Comparison of ENCODE assay signal across 18 mouse cellular contexts in genomic region chr14:86056991-86057390, GRCm38 (mm10).
A peak's percentile ranks its signal among the peaks of the same experiment; 100 is the strongest.
DNase-seq lines count a peak whose midpoint lies in the region; ATAC-seq lines count a peak whose summit lies in the region.
"Had no signal": no experiment of that assay in that cellular context is flagged by ENCODE, and none has a peak within 500 bp of the region (broad histone marks: within the 10 kb centered on the region; RNA-seq: fewer than 3 reads in every experiment).

No protein-coding gene starts in this region.

- no peaks in the 10 kb centered on the region for H3K36me3 ChIP-seq in forebrain, embryonic 14.5 days (ENCODE audit: control insufficient read depth, insufficient read depth, low read length)
- no peaks in the 10 kb centered on the region for H3K36me3 ChIP-seq in forebrain, embryonic 10.5 days (replicated peaks)
- H3K36me3 ChIP-seq in limb, embryonic 13.5 days: no peaks in the 10 kb centered on the region
- H3K36me3 ChIP-seq in limb, embryonic 10.5 days: no peaks in the 10 kb centered on the region
- H3K36me3 ChIP-seq: liver, embryonic 13.5 days; midbrain, embryonic 12.5 days had no signal

- 59% methylated on average over 4 of the region's 4 CpGs for WGBS in forebrain, embryonic 14.5 days
- WGBS in forebrain, embryonic 10.5 days: 91% methylated on average over 4 of the region's 4 CpGs
- 36% methylated on average over 4 of the region's 4 CpGs for WGBS in limb, embryonic 13.5 days
- 89% methylated on average over 4 of the region's 4 CpGs for WGBS in limb, embryonic 10.5 days

- H3K27me3 ChIP-seq in forebrain, embryonic 14.5 days (replicated peaks; ENCODE audit: control insufficient read depth, insufficient read depth, low read length): no peaks in the 10 kb centered on the region
- H3K27me3 ChIP-seq in forebrain, embryonic 10.5 days (ENCODE audit: poor library complexity, severe bottlenecking): no peaks in the 10 kb centered on the region
- no peaks in the 10 kb centered on the region for H3K27me3 ChIP-seq in limb, embryonic 13.5 days
- no peaks in the 10 kb centered on the region for H3K27me3 ChIP-seq in limb, embryonic 10.5 days (ENCODE audit: low read depth, poor library complexity, severe bottlenecking)
- H3K27me3 ChIP-seq: liver, embryonic 13.5 days; midbrain, embryonic 12.5 days had no signal

- no peaks in the 10 kb centered on the region for H3K4me1 ChIP-seq in forebrain, embryonic 14.5 days (ENCODE audit: control insufficient read depth, insufficient read depth, low read length)
- no peaks in the 10 kb centered on the region for H3K4me1 ChIP-seq in forebrain, embryonic 10.5 days
- peaks cover 13% of the 10 kb centered on the region for H3K4me1 ChIP-seq in limb, embryonic 13.5 days
- H3K4me1 ChIP-seq in limb, embryonic 10.5 days: no peaks in the 10 kb centered on the region
- H3K4me1 ChIP-seq: liver, embryonic 13.5 days; midbrain, embryonic 12.5 days had no signal

- H3K9me3 ChIP-seq in forebrain, embryonic 14.5 days (replicated peaks; ENCODE audit: control insufficient read depth, low read length): no peaks in the 10 kb centered on the region
- H3K9me3 ChIP-seq in forebrain, embryonic 10.5 days: no peaks in the 10 kb centered on the region
- H3K9me3 ChIP-seq in limb, embryonic 13.5 days: no peaks in the 10 kb centered on the region
- H3K9me3 ChIP-seq in limb, embryonic 10.5 days (replicated peaks): no peaks in the 10 kb centered on the region
- H3K9me3 ChIP-seq: liver, embryonic 13.5 days; midbrain, embryonic 12.5 days had no signal

- peak; percentile 67; the same call in 1 of the 2 replicates for ATAC-seq in forebrain, embryonic 14.5 days
- peak; percentile 67 for ATAC-seq in limb, embryonic 13.5 days (ENCODE audit: low FRiP score, low read depth)

- no peak overlapping the region for H3K27ac ChIP-seq in forebrain, embryonic 14.5 days (ENCODE audit: low read depth, low read length)
- H3K27ac ChIP-seq in forebrain, embryonic 10.5 days: no peak overlapping the region
- no peak overlapping the region for H3K27ac ChIP-seq in limb, embryonic 13.5 days
- no peak overlapping the region for H3K27ac ChIP-seq in limb, embryonic 10.5 days
- H3K27ac ChIP-seq: hindbrain, embryonic 14.5 days; liver, embryonic 13.5 days; macrophage; midbrain, embryonic 12.5 days had no signal

- H3K9ac ChIP-seq in forebrain, embryonic 14.5 days (ENCODE audit: low read length): no peak overlapping the region
- no peak overlapping the region for H3K9ac ChIP-seq in limb, embryonic 13.5 days
- H3K9ac ChIP-seq: hindbrain, embryonic 14.5 days; liver, embryonic 13.5 days; midbrain, embryonic 12.5 days had no signal

- no peak overlapping the region for H3K4me3 ChIP-seq in forebrain, embryonic 14.5 days (ENCODE audit: low read depth, low read length)
- H3K4me3 ChIP-seq in forebrain, embryonic 10.5 days: no peak overlapping the region
- no peak overlapping the region for H3K4me3 ChIP-seq in limb, embryonic 13.5 days
- no peak overlapping the region for H3K4me3 ChIP-seq in limb, embryonic 10.5 days
- H3K4me3 ChIP-seq: liver, embryonic 13.5 days; midbrain, embryonic 12.5 days had no signal

- peak; percentile 73 for DNase-seq in forebrain, embryonic 14.5 days (ENCODE audit: low spot score)
- no peak for DNase-seq in forebrain, embryonic 10.5 days (ENCODE audit: extremely low spot score, low spot score)
- no peak for DNase-seq in limb, embryonic 10.5 days (ENCODE audit: low spot score)
- peak; percentile 27 for DNase-seq in brain, adult 2 months (ENCODE audit: low read depth, low spot score)
- DNase-seq in gonadal fat pad, adult 2 months (ENCODE audit: low read depth): peak; percentile 62
- DNase-seq in thymus, postnatal 4 days: no peak
- DNase-seq: adrenal gland, postnatal 14 days; B cell, adult 2 months; cerebellum, adult 9-11 months; gastrocnemius, postnatal 14 days; heart, postnatal 10 days; kidney, adult 18-20 months; kidney, postnatal 25 days; liver, embryonic 13.5 days had no signal

- H3K4me2 ChIP-seq in forebrain, embryonic 14.5 days (ENCODE audit: low read length): no peak overlapping the region
- no peak overlapping the region for H3K4me2 ChIP-seq in limb, embryonic 13.5 days (replicated peaks)
- H3K4me2 ChIP-seq: hindbrain, embryonic 14.5 days; liver, embryonic 13.5 days; midbrain, embryonic 12.5 days had no signal

Comparison
In these comparisons a context has a peak if more than half of its experiments do, and no peak if none do; other contexts are left out.
1. DNase-seq: peak in forebrain, embryonic 14.5 days (single experiment), brain, adult 2 months (single experiment) and gonadal fat pad, adult 2 months (single experiment); none in forebrain, embryonic 10.5 days (single experiment), limb, embryonic 10.5 days (single experiment) and thymus, postnatal 4 days (single experiment).